Mouse (Mus musculus) intestine, embryonic 14.5 days (tissue): ENCODE data around the gene Ptpn4. TPM values are rescaled to one million over a fixed set of nuclear protein-coding genes. Genes with fewer than 3 reads are reported as not detected.

ENCODE experiments used
- ATAC-seq: fragments of 200-750 bp; cut with Nextera tagmentation; replicated peaks from 2 replicates; pipeline ENCODE4 v1.8.0; 2017; ENCODE audit warnings: low read depth, moderate number of reproducible peaks, moderate TSS enrichment, moderate library complexity; ENCODE audit not compliant: low FRiP score, low TSS enrichment
- DNase-seq: peaks from one replicate; pipeline ENCODE4 v3.0.0-alpha.2; 2018; ENCODE audit warnings: low spot score
- H3K27ac ChIP-seq: fragments of 300-500 bp; sonication (generic); 2 replicates; pipeline ENCODE4 v1.5.1; 2014; ENCODE audit warnings: low read depth, mild to moderate bottlenecking, control low read depth
- H3K27me3 ChIP-seq: fragments of 300-500 bp; sonication (generic); replicated peaks from 2 replicates; pipeline ENCODE4 v1.6.1; 2014; ENCODE audit warnings: low read length, control low read depth; ENCODE audit not compliant: control insufficient read depth, insufficient read depth
- H3K36me3 ChIP-seq: fragments of 300-500 bp; sonication (generic); 2 replicates; pipeline ENCODE4 v1.6.1; 2014; ENCODE audit warnings: low read length, control low read depth; ENCODE audit not compliant: control insufficient read depth, insufficient read depth
- H3K4me1 ChIP-seq: fragments of 300-500 bp; sonication (generic); replicated peaks from 2 replicates; pipeline ENCODE4 v1.6.1; 2014; ENCODE audit warnings: low read length, control low read depth, mixed read lengths; ENCODE audit not compliant: control insufficient read depth, insufficient read depth
- H3K4me2 ChIP-seq: fragments of 300-500 bp; sonication (generic); 2 replicates; pipeline ENCODE4 v1.6.1; 2014; ENCODE audit warnings: low read length
- H3K4me3 ChIP-seq: fragments of 300-500 bp; sonication (generic); 2 replicates; pipeline ENCODE4 v1.5.1; 2014; ENCODE audit warnings: low read depth, low read length, control low read depth, mixed read lengths
- H3K9ac ChIP-seq: fragments of 300-500 bp; sonication (generic); 2 replicates; pipeline ENCODE4 v1.6.1; 2014; ENCODE audit warnings: mild to moderate bottlenecking, low read length
- H3K9me3 ChIP-seq: fragments of 300-500 bp; sonication (generic); 2 replicates; pipeline ENCODE4 v1.6.1; 2016; ENCODE audit warnings: low read length, control low read depth; ENCODE audit not compliant: control insufficient read depth
- WGBS: fragments of 180-500 bp; shearing (Covaris S2); extraction: QIAGEN DNeasy Blood & Tissue Kit; methylation state at CpG from one replicate; pipeline ENCODE4 v1.1.7; 2014; 5-methylcytosine and 5-hydroxymethylcytosine counted together
- polyA plus RNA-seq: library from polyadenylated mRNA; unstranded; fragments of >200 nt; fragmentation: Nextera tagmentation; extraction: Ambion mirVana; gene quantifications from 2 replicates; pipeline ENCODE4 v1.2.1, GENCODE M21; 2014

The Ptpn4 gene
- polyA plus RNA-seq, 1 experiment from 2014 or later = 10.4 TPM

DNA sequence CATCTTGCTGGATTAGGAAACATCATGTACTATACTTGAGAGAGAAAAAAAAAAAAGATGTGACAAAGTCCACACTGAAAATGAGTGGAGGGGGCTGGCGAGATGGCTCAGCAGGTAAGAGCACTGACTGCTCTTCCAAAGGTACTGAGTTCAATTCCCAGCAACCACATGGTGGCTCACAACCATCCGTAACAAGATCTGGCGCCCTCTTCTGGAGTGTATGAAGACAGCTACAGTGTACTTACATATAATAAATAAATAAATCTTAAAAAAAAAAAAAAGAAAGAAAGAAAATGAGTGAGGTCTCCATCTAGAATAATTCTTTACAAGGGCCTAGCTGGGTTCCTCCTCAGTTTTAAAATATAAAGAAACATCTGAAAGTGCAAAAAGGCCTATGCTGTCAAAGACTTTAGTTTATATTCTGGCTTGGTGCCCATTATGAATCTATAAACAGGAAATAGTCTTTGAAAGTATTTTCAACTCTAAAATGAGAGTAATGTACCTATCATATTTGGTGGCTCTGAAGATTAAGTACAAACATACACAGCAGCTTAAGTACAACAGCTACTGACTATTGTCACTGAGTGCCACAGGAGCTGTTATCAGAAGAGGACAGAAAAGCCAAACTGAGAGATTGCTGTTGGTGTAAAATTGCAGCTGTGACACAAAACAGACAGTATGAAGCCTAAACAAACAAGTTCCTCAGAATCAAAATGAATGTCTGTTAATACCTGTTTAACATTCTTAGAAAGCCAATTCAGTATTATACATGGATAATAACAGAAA lies 151.4 kb downstream of the Ptpn4 start:
- Histone ChIP-seq H3K27ac (no peak overlapping the region), H3K4me1 (no peaks in the 10 kb centered on the region), H3K9ac (no peak overlapping the region), H3K36me3 (peaks cover 9% of the 10 kb centered on the region; the same call in 1 of the 2 replicates), H3K4me2 (no peak overlapping the region), H3K27me3 (no peaks in the 10 kb centered on the region), H3K9me3 (no peaks in the 10 kb centered on the region), H3K4me3 (no peak overlapping the region)
- ATAC-seq = no peak
- no peak for DNase-seq
- 90% methylated on average over 3 of the region's 3 CpGs for WGBS

DNA sequence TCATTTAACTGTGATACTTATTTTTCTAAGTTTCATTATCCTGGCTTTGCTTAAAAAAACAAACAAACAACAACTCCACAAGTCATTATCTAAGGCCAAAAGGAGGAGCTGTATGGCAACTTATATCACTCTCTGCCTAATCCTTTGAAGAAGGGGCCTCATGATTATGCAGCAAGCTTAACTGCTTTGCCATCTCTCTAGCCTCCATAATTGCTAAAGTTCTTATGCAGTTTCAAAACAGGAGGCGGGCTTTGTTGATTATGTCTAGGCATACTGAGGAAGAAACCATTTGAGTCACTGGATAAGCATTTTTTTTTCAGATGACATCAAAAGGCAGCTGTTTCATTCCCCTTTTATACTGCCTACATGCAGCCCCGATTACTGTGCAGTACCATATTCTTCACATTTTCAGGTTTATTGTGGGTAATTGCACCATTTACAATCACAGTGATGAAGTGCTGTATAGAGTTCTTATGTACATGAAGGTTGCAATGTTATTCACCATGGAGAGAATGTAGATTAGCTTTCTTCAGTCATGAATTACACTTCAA lies 155.7 kb downstream of the Ptpn4 start:
- H3K4me1 ChIP-seq = no peaks in the 10 kb centered on the region
- H3K36me3 ChIP-seq = peaks cover 21% of the 10 kb centered on the region
- DNase-seq = no peak
- no peak for ATAC-seq
- no peak overlapping the region for H3K27ac ChIP-seq
- no peak overlapping the region for H3K9ac ChIP-seq
- no peak overlapping the region for H3K4me2 ChIP-seq
- WGBS = 84% methylated on average over 2 of the region's 2 CpGs
- no peaks in the 10 kb centered on the region for H3K9me3 ChIP-seq
- H3K27me3 ChIP-seq = no peaks in the 10 kb centered on the region
- no peak overlapping the region for H3K4me3 ChIP-seq

DNA sequence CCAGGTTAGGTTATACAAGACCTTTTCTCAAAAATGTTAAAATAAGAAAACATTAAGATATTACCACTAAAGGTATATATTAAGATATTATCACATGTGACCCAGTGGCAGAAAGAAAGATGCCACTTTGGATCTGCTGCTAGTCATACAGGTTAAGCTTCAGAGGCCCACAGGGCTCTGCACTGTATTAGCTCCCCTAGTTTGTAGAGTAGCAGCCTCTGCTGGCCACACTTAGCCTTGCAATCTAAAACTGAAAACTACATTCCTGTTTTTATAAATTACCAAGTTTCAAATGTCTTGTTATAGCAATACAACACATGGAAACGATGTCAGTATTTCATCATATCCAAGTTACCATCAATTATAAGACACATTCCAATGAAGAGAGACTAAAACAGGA lies 162.4 kb downstream of the Ptpn4 start:
- H3K9me3 ChIP-seq = no peaks in the 10 kb centered on the region
- DNase-seq (no peak), ATAC-seq (no peak)
- H3K27me3 ChIP-seq = no peaks in the 10 kb centered on the region
- H3K4me1 ChIP-seq = no peaks in the 10 kb centered on the region
- peaks cover 16% of the 10 kb centered on the region for H3K36me3 ChIP-seq
- H3K27ac ChIP-seq = no peak overlapping the region
- no peak overlapping the region for H3K9ac ChIP-seq
- H3K4me2 ChIP-seq = no peak overlapping the region
- H3K4me3 ChIP-seq = no peak overlapping the region
- WGBS = 66% methylated on average over 1 of the region's 1 CpGs

DNA sequence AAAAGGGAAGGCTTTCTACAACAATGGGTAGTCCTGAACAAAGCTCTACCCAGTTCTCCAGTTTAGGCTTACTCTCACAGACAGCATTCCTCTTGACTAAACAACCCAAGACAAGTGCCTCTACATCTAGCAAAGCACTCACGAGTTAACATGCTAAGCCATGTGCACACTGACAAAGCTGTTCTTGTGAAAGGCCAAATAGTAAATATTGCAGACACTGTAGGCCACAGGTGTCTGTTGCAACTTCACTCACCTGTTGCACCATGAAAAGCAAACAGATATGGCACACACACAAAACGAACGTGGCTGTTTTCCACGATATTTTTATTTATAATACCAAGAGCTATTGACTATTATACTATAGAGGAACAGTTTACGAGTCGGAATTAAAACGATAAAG lies 170.5 kb downstream of the Ptpn4 start:
- no peak for ATAC-seq
- no peak for DNase-seq
- Histone ChIP-seq H3K9me3 (no peaks in the 10 kb centered on the region), H3K36me3 (peaks cover 7% of the 10 kb centered on the region), H3K9ac (no peak overlapping the region), H3K27ac (no peak overlapping the region), H3K4me2 (no peak overlapping the region), H3K4me1 (no peaks in the 10 kb centered on the region), H3K4me3 (no peak overlapping the region), H3K27me3 (no peaks in the 10 kb centered on the region)
- 92% methylated on average over 7 of the region's 7 CpGs for WGBS

DNA sequence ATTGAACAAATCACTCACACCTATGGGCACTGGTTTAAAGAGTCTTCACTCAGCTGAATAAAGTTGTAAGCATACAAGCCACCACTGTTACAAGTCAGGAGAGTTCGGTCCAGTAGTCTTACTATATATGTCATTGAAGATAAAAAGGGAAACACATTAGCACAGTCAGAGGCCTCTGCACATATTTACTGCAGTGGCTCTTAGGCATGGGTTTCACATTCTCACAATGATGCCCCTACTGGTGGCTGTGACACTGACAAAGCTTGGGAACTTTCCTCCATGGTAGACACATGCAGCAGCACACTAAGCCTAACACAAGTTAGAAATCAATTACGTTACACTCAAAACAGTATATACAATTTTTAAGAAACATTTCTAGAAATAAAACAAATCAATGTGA lies 183.1 kb downstream of the Ptpn4 start:
- DNase-seq (no peak), ATAC-seq (no peak)
- WGBS = 91% methylated on average over 2 of the region's 2 CpGs
- Histone ChIP-seq H3K4me3 (no peak overlapping the region), H3K27ac (no peak overlapping the region), H3K4me2 (no peak overlapping the region), H3K4me1 (no peaks in the 10 kb centered on the region), H3K36me3 (peaks cover 5% of the 10 kb centered on the region), H3K9me3 (no peaks in the 10 kb centered on the region), H3K27me3 (no peaks in the 10 kb centered on the region), H3K9ac (no peak overlapping the region)

DNA sequence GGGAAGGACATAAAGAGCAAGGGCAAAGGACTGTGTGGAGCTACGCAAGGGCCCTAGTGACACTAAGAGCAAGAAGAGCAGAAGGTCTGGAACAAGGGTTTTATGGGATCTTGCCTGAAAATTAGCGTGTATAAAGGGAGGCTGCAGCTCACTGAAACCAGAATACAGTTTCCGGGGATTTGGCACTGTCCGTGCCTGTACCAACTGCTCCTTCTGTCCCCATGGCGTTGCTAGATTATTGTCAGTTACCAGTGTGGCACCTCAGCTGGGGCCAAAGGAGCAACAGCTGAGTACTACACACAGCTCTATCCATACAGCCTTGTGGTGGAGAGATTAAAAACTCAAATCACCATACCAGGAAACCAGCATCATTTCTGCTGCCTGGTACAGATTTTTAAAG lies 187.0 kb downstream of the Ptpn4 start:
- no peak overlapping the region for H3K9ac ChIP-seq
- H3K4me3 ChIP-seq = no peak overlapping the region
- no peaks in the 10 kb centered on the region for H3K9me3 ChIP-seq
- H3K4me1 ChIP-seq = peaks cover 5% of the 10 kb centered on the region
- no peaks in the 10 kb centered on the region for H3K27me3 ChIP-seq
- H3K27ac ChIP-seq = no peak overlapping the region
- WGBS = 90% methylated on average over 5 of the region's 5 CpGs
- DNase-seq (no peak), ATAC-seq (no peak)
- H3K4me2 ChIP-seq = no peak overlapping the region
- no peaks in the 10 kb centered on the region for H3K36me3 ChIP-seq

DNA sequence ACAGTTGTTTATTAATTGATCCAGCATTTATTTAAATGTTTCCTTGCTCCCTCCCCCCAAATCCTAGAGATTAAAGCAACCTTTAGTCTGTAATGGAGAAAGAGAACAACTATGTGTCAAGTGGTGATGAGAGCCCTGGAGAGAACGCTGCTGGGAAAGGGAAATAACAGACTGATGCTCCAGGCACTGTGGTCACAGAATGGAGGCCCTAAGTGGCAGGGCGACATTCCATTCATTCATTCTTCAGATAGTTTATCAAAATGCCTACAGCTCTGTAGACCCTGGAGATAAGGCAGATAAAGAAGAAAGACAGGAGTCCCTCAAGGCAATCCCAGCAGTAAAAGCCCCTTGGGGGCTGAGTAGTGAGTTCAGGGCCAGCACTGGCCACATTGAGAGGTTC lies 187.8 kb downstream of the Ptpn4 start:
- ATAC-seq = no peak
- Histone ChIP-seq H3K36me3 (no peaks in the 10 kb centered on the region), H3K27me3 (no peaks in the 10 kb centered on the region), H3K27ac (no peak overlapping the region), H3K9me3 (no peaks in the 10 kb centered on the region), H3K4me1 (peaks cover 5% of the 10 kb centered on the region), H3K4me3 (no peak overlapping the region), H3K4me2 (no peak overlapping the region), H3K9ac (no peak overlapping the region)
- WGBS = 34% methylated on average over 2 of the region's 2 CpGs
- DNase-seq = no peak

DNA sequence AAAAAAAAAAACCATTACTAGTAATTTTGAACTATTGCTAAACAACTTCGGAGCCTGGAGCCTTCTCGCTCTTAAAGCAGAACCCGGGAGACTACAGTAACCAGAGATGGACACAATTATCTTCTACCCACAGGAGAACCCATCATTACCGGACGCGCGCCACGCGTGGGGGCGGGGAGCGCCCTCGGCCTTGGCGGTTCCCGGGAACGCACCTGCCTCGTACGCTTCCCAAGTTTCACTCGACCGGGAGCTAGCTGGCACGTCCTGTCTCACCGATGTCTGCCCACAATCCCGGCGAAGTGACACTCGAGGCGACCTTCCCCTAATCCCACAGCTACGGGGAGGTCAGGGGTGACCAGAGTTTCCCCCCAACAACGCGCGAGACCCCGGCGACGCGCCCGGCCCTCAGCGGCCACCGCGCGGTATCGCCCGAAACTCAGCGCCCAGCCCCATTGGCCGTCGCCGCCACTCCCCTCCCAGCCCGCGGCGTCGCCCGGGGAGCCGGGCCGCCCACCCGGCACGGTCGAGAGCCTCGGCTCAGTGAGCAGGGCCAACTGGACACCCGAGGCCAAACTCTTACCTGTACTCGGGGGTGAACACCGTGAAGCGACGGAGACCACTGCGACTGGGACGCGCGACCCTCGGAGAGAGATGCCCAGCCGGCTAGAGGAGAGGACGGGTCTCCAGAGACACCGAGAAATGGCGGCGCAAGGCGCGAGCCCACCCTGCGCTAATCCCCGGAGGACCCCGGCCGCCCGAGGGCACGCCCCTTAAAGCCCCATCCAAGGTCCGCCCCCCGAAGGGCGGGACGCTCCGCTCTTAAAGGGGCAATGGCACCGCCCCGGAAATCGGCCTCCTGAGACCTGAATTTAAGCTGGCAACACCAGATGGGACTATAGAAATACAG lies 189.0 kb downstream of the Ptpn4 start, which contains the start of gene Epb41l5:
TSS of gene Epb41l5 (minus strand) at position 796 of the 907 bp plus-strand sequence.
- Histone ChIP-seq H3K9ac (peak within 1 kb of the TSS; percentile 53), H3K4me2 (peak within 1 kb of the TSS; percentile 50), H3K27ac (peak within 1 kb of the TSS; percentile 72), H3K4me1 (peaks cover 5% of the 10 kb centered on the region), H3K27me3 (no peaks in the 10 kb centered on the region), H3K4me3 (peak within 1 kb of the TSS; percentile 54), H3K9me3 (no peaks in the 10 kb centered on the region), H3K36me3 (no peaks in the 10 kb centered on the region)
- ATAC-seq (peak; percentile 97), DNase-seq (peak; percentile 93)
- WGBS = under 1% methylated on average over 86 of the region's 86 CpGs
